Mouse (Mus musculus): ENCODE measurements around the gene Ppp1r12c. TPM values are rescaled to one million over a fixed set of nuclear protein-coding genes. Genes with fewer than 3 reads are reported as not detected.

Ppp1r12c gene
- total and polyA plus RNA-seq, 3 experiments: 55.8 to 103 (median 71.0) TPM

- in situ Hi-C loops (cut with MboI; ENCODE audit: low pct_ligation_motif_present, low pct_unique_long_range_greater_than_20kb, low sequenced_read_pairs) (no loop called here), dilution Hi-C loops (cut with MboI; ENCODE audit: extremely low pct_ligation_motif_present, extremely low pct_unique_long_range_greater_than_20kb, low sequenced_read_pairs) (no loop called here)
- Histone ChIP-seq H3K27me3 (replicated peaks) (no peaks in the 10 kb centered on the region), H3K9ac (ENCODE audit: insufficient read depth, low read depth) (no peak overlapping the region), H3K36me3 (replicated peaks in 1 of 2; ENCODE audit: control insufficient read depth in 1 of 2, insufficient read depth in 1 of 2, low read length in 1 of 2) (peaks cover 38 to 74% of the 10 kb centered on the region in 2 experiments), H3K9me3 (replicated peaks; ENCODE audit: low read length) (no peaks in the 10 kb centered on the region), H3K4me3 (replicated peaks in 1 of 3; ENCODE audit: low read depth in 2 of 3, low read length in 2 of 3, poor library complexity in 1 of 3) (no peak overlapping the region), H3K79me2 (replicated peaks; ENCODE audit: control insufficient read depth, extremely low read depth, insufficient read depth, poor library complexity, severe bottlenecking) (peaks cover 63% of the 10 kb centered on the region), H3K4me1 (ENCODE audit: control insufficient read depth in 1 of 2, insufficient read depth in 2 of 2) (peaks cover 20 to 40% of the 10 kb centered on the region in 2 experiments), H3K27ac (ENCODE audit: insufficient read depth, low read depth) (no peak overlapping the region), H3K4me2 (ENCODE audit: insufficient read depth, low read depth, poor library complexity, severe bottlenecking) (no peak overlapping the region)
- no peak for DNase-seq (ENCODE audit: extremely low read depth)
- no peak for TF ChIP-seq POLR2A (IDR thresholded peaks at IDR 0.05; ENCODE audit: low read depth, low read length)
- no peak for TF ChIP-seq ETS1 (conservative IDR thresholded peaks at IDR 0.05; ENCODE audit: low read depth, low read length)
- no peak for TF ChIP-seq RCOR1 (conservative IDR thresholded peaks at IDR 0.05; ENCODE audit: low read depth, low read length)
- no peak for TF ChIP-seq ZKSCAN1 (IDR thresholded peaks at IDR 0.05; ENCODE audit: borderline replicate concordance, low read depth, low read length)
- no peak for TF ChIP-seq MAFK (IDR thresholded peaks at IDR 0.05; ENCODE audit: insufficient replicate concordance, low read length)
- no peak for TF ChIP-seq JUND (conservative IDR thresholded peaks at IDR 0.05; ENCODE audit: low read depth, low read length)
- no peak for TF ChIP-seq PAX5 (IDR thresholded peaks at IDR 0.05; ENCODE audit: low read length)
- no peak for TF ChIP-seq MXI1 (IDR thresholded peaks at IDR 0.05; ENCODE audit: low read depth, low read length)
- no peak for TF ChIP-seq MAX (IDR thresholded peaks at IDR 0.05; ENCODE audit: low read length)
- no peak for TF ChIP-seq TBP (conservative IDR thresholded peaks at IDR 0.05; ENCODE audit: low read depth, low read length)
- TF ChIP-seq ELF1 (IDR thresholded peaks at IDR 0.05; ENCODE audit: low read depth, low read length): no peak
- no peak for TF ChIP-seq ZMIZ1 (IDR thresholded peaks at IDR 0.05; ENCODE audit: low read depth, low read length)
- no peak for TF ChIP-seq JUN (IDR thresholded peaks at IDR 0.05; ENCODE audit: insufficient read depth, low read depth, low read length)
- TF ChIP-seq MYC (IDR thresholded peaks at IDR 0.05; ENCODE audit: low read depth, low read length): no peak
- no peak for TF ChIP-seq ZC3H11A (IDR thresholded peaks at IDR 0.05; ENCODE audit: low read depth, low read length)
Measured at GRCm38 (mm10) chr7:4497271-4497903, 4.1 kb downstream of the Ppp1r12c start.

GRCm38 (mm10) chr7:4496468-4496867 is 5.0 kb downstream of the Ppp1r12c start:
- no peaks in the 10 kb centered on the region for H3K27me3 ChIP-seq (replicated peaks)
- no peak overlapping the region for H3K27ac ChIP-seq (ENCODE audit: insufficient read depth, low read depth)
- H3K79me2 ChIP-seq (replicated peaks; ENCODE audit: control insufficient read depth, extremely low read depth, insufficient read depth, poor library complexity, severe bottlenecking): peaks cover 63% of the 10 kb centered on the region
- in situ Hi-C loops (cut with MboI; ENCODE audit: low pct_ligation_motif_present, low pct_unique_long_range_greater_than_20kb, low sequenced_read_pairs): no loop called here
- no peak overlapping the region for H3K4me2 ChIP-seq (ENCODE audit: insufficient read depth, low read depth, poor library complexity, severe bottlenecking)
- TF ChIP-seq ETS1 (conservative IDR thresholded peaks at IDR 0.05; ENCODE audit: low read depth, low read length) (no peak), GABPA (IDR thresholded peaks at IDR 0.05; ENCODE audit: insufficient replicate concordance, low read depth, low read length) (no peak), NELFE (IDR thresholded peaks at IDR 0.05; ENCODE audit: low read depth, low read length) (no peak), ZKSCAN1 (IDR thresholded peaks at IDR 0.05; ENCODE audit: borderline replicate concordance, low read depth, low read length) (no peak), RCOR1 (conservative IDR thresholded peaks at IDR 0.05; ENCODE audit: low read depth, low read length) (no peak), USF1 (IDR thresholded peaks at IDR 0.05; ENCODE audit: low read depth, low read length) (no peak), PAX5 (IDR thresholded peaks at IDR 0.05; ENCODE audit: low read length) (no peak), MEF2A (IDR thresholded peaks at IDR 0.05; ENCODE audit: borderline replicate concordance, low read depth, low read length) (no peak), MAX (IDR thresholded peaks at IDR 0.05; ENCODE audit: low read length) (no peak), ZNF384 (IDR thresholded peaks at IDR 0.05; ENCODE audit: low read depth, low read length) (no peak), MXI1 (IDR thresholded peaks at IDR 0.05; ENCODE audit: low read depth, low read length) (no peak), BHLHE40 (IDR thresholded peaks at IDR 0.05; ENCODE audit: low read depth, low read length) (no peak), UBTF (IDR thresholded peaks at IDR 0.05; ENCODE audit: low read depth, low read length) (no peak), KAT2A (IDR thresholded peaks at IDR 0.05; ENCODE audit: insufficient replicate concordance, low read length) (no peak), ELF1 (IDR thresholded peaks at IDR 0.05; ENCODE audit: low read depth, low read length) (no peak), POLR2A (IDR thresholded peaks at IDR 0.05; ENCODE audit: low read depth, low read length) (no peak), SIN3A (IDR thresholded peaks at IDR 0.05; ENCODE audit: low read length) (no peak)
- H3K4me1 ChIP-seq (ENCODE audit: control insufficient read depth in 1 of 2, insufficient read depth in 2 of 2): peaks cover 20 to 40% of the 10 kb centered on the region in 2 experiments
- no peak overlapping the region for H3K4me3 ChIP-seq (replicated peaks in 1 of 3; ENCODE audit: low read depth in 2 of 3, low read length in 2 of 3, poor library complexity in 1 of 3)
- no peak overlapping the region for H3K9ac ChIP-seq (ENCODE audit: insufficient read depth, low read depth)
- peaks cover 47 to 84% of the 10 kb centered on the region in 2 experiments for H3K36me3 ChIP-seq (replicated peaks in 1 of 2; ENCODE audit: control insufficient read depth in 1 of 2, insufficient read depth in 1 of 2, low read length in 1 of 2)
- dilution Hi-C loops (cut with MboI; ENCODE audit: extremely low pct_ligation_motif_present, extremely low pct_unique_long_range_greater_than_20kb, low sequenced_read_pairs): no loop called here
- no peak for DNase-seq (ENCODE audit: extremely low read depth)
- no peaks in the 10 kb centered on the region for H3K9me3 ChIP-seq (replicated peaks; ENCODE audit: low read length)
